Mouse (Mus musculus): Measurements from ENCODE around the gene Nphs2. TPM values are rescaled to one million over a fixed set of nuclear protein-coding genes. Genes with fewer than 3 reads are reported as not detected.

Nphs2 gene
- polyA plus RNA-seq, 1 experiment from 2014 or later, result not detected

Other genes starting within 250 kb of the Nphs2 start
- gene Fam163a, start 105.7 kb upstream of the Nphs2 start, polyA plus RNA-seq (2016; fragmentation: Nextera tagmentation; extraction: Ambion mirVana), result 0.33 and 0.34 TPM in 2 replicates
- gene Tdrd5, start 7.1 kb upstream of the Nphs2 start, polyA plus RNA-seq (2016; fragmentation: Nextera tagmentation; extraction: Ambion mirVana), result 0.10 TPM in 1 of 2 replicates, not detected in the other
- 841 and 1,010 TPM in 2 replicates for gene Gm2000, start 55.3 kb downstream of the Nphs2 start, polyA plus RNA-seq (2016; fragmentation: Nextera tagmentation; extraction: Ambion mirVana)
- gene Axdnd1, start 110.4 kb downstream of the Nphs2 start, polyA plus RNA-seq (2016; fragmentation: Nextera tagmentation; extraction: Ambion mirVana), result 0.05 and 0.14 TPM in 2 replicates
- 26.0 and 26.2 TPM in 2 replicates for gene Soat1, start 163.6 kb downstream of the Nphs2 start, polyA plus RNA-seq (2016; fragmentation: Nextera tagmentation; extraction: Ambion mirVana)
- 0.24 and 0.28 TPM in 2 replicates for gene Gm10031, start 213.3 kb downstream of the Nphs2 start, polyA plus RNA-seq (2016; fragmentation: Nextera tagmentation; extraction: Ambion mirVana)
- gene Abl2, start 248.1 kb downstream of the Nphs2 start, polyA plus RNA-seq (2016; fragmentation: Nextera tagmentation; extraction: Ambion mirVana), result 5.2 and 6.0 TPM in 2 replicates